Mouse (Mus musculus) embryonic stem cell, embryonic (primary cell): ENCODE measurements at regions not wholly inside any gene's neighbourhood (a gene's known extent, or its start where the extent isn't known, plus 50 kb on each side); places are given as distances from the start of the nearest gene placed in this dataset.

Experiments
- CTCF ChIA-PET, 4 experiments: fragments of 300-600 bp in 2 of 4; fragments of 350-600 bp in 2 of 4; sonication (Branson Sonifier 250); formaldehyde crosslinking; loops; one replicate each; lab custom pipeline; 2022; ENCODE audit warnings: inconsistent platforms in 2 of 4; lab: Charles Lee
- POLR2A ChIA-PET, 4 experiments: fragments of 300-600 bp in 2 of 4; fragments of 350-600 bp in 2 of 4; sonication (Branson Sonifier 250); formaldehyde crosslinking; loops; one replicate each; lab custom pipeline; 2022; ENCODE audit warnings: antibody characterized with exemption in 4 of 4, inconsistent platforms in 1 of 4; lab: Charles Lee

GRCm38 (mm10) chr9:77845664-77846290 lies 71.4 kb upstream of the Elovl5 start:
- ChIA-PET POLR2A (interaction anchor here in 1 of 4 experiments (0.6 kb wide), 1 partner anchor 73 kb away, joined by 3 read pairs; no protein-coding TSS in a partner anchor), CTCF (no interaction called here)

DNA sequence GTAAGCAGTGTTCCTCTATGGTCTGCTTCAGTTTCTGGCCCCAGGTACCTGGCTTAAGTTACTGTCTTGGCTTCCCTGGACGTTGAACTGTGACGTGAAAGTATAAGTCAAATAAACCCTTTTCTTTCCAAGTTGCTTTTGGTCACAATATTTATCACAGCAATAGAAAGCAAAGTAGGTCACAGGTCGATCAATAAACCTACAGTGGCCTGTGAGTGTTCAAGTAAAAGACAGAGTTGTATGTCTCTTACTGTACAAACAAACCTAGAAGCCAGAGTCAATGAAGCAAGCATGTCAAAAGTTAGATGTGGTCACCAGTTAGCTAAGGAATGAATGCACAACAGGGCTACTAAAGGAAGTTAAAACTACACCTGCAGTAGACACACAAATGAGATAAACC lies 68.6 kb upstream of the Elovl5 start:
- POLR2A ChIA-PET = no interaction called here
- CTCF ChIA-PET = no interaction called here

DNA sequence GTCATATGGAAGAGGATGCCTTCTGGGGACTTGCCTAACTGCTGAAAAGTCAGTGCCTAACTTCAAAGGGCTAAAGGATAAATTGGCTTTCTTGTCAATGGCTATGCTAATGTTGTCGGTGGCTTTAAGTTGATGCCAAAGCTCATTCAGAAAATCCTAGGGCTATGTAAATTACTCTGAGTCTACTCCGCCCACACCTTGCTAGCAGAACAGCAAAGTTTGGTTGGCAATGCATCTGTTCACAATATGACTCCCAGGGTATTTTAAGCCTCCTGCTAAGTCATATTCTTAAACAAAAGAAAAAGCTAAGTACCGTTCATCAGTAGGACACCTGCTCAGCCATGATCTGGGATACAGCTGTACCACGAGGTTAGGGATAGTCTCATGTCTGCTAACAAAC lies 67.8 kb upstream of the Elovl5 start:
- ChIA-PET CTCF (interaction anchor here in 1 of 4 experiments (0.5 kb wide), 1 partner anchor 44 kb away, joined by 3 read pairs; no protein-coding TSS in a partner anchor), POLR2A (interaction anchor here in 1 of 4 experiments (0.9 kb wide), 1 partner anchor 9 kb away, joined by 4 read pairs; no protein-coding TSS in a partner anchor)

DNA sequence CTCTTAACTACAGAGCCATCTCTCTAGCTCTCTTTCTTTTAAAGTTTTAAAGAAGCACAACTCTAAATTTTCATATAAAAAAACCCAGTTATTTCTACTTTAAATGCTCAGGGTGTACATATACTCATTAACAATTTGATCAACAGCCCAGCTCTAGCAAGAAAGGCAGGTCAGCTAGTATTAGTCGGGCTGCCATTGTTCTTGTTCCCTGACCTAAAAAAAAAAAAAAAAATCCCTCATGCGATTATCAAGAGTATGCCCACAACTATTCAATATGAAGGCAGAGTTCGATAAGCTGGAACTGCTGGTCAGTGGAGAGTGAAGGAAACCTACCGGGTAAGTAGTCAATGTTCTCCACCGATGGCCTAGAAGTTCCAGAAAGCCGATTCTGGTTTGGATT lies 65.8 kb upstream of the Elovl5 start:
- ChIA-PET POLR2A (interaction anchor here in 2 of 4 experiments (0.6 to 0.8 kb wide), 3 partner anchors 48 to 515 kb away, joined by 3 to 4 read pairs (median 3); no protein-coding TSS in a partner anchor), CTCF (interaction anchor here in 1 of 4 experiments (1.1 kb wide), 1 partner anchor 155 kb away, joined by 3 read pairs; no protein-coding TSS in a partner anchor)

GRCm38 (mm10) chr9:77857091-77858058 lies 59.8 kb upstream of the Elovl5 start:
- ChIA-PET POLR2A (interaction anchor here in 2 of 4 experiments (0.5 to 1.7 kb wide), 4 partner anchors 8 to 545 kb away, joined by 3 to 4 read pairs (median 3); partner anchors contain the start of gene Elovl5 (in 1 of the 2)), CTCF (interaction anchor here in 2 of 4 experiments (0.5 to 0.9 kb wide), 2 partner anchors 32 to 149 kb away, joined by 3 read pairs; no protein-coding TSS in a partner anchor)

DNA sequence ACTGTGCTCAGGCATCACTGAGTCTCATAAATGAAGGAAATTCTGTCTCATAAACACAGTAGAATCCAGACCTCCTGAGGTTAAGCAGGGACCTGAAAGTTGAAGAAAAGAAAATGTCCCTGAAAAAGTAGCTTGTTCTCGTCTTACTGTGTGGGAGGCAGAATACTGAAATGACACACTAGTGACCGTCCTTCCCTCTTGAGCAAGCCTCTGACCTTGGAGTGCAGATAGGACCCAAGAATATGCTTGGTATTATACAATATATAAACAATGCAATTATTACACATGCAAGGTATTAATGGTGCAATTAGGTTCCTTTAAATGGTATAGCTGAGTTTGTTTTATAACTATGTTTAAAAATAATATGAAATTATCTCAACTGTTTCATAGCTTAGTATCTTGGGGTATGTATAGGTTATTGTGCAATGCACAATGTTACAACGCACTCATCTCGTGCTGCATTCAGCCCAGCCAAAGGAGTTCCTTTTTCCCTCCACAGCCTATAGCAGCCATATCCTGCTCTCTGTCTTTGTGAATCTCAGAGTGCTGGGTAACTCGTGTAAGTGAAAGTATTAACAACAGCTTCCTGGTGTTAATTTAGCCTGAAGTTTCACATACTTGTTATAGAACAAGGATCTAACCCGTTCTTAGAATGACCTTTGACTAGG lies 58.9 kb upstream of the Elovl5 start:
- ChIA-PET CTCF (interaction anchor here in 1 of 4 experiments (0.6 to 0.9 kb wide), 2 partner anchors 148 to 149 kb away, joined by 3 read pairs; no protein-coding TSS in a partner anchor), POLR2A (interaction anchor here in 1 of 4 experiments (0.6 to 1.7 kb wide), 2 partner anchors 9 to 544 kb away, joined by 3 to 4 read pairs; no protein-coding TSS in a partner anchor)
